Mouse (Mus musculus) heart, postnatal 0 days (tissue): ENCODE data around the gene Pter.

Source experiments
- CTCF ChIP-seq: IDR thresholded peaks from 2 replicates; pipeline ENCODE4 v1.5.1; 2016; ENCODE audit warnings: antibody characterized with exemption, control low read depth, low read depth
- EP300 ChIP-seq: IDR thresholded peaks from 2 replicates; pipeline ENCODE4 v1.6.1; 2016; ENCODE audit warnings: antibody characterized with exemption, low read depth

DNA sequence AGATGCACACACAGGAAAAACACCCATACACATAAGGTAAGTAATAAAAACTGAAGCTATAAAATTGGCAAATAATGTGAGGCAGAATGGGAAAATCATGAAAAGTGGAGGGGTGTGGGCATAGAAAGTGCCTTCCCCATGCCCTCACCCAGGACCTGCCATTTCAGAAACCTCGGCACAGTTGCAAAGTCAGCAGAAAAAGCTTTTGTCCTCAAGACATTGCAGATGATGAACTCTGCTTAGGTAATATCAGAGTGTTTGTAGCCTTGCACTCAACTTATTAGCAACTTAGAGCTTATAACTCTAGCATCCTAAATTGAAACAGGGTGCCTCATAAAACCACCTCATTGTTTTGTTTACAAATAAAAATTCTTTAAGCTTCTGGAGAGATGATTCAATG is 49.6 kb upstream of the Pter start:
- TF ChIP-seq CTCF (no peak), EP300 (no peak)
